ENCODE assay signal across 7 mouse cellular contexts in genomic region chr5:36868266-36869090, GRCm38 (mm10). TPM values are rescaled to one million over a fixed set of nuclear protein-coding genes. Genes with fewer than 3 reads are reported as not detected.
DNase-seq lines count a peak whose midpoint lies in the region; ATAC-seq and TF ChIP-seq lines count a peak whose summit lies in the region.

Gene Ppp2r2c, plus strand, starts transcription at chr5:36868513.

- no peak within 1 kb of the TSS for H3K9ac ChIP-seq in lung, embryonic 15.5 days
- peak within 1 kb of the TSS; percentile 32; the same call in 1 of the 2 replicates for H3K9ac ChIP-seq in embryonic facial prominence, embryonic 11.5 days (replicated peaks; ENCODE audit: low read length)
- peak within 1 kb of the TSS; percentile 70 for H3K9ac ChIP-seq in midbrain, embryonic 15.5 days

- peak within 1 kb of the TSS; percentile 34 for H3K4me3 ChIP-seq in lung, embryonic 15.5 days
- H3K4me3 ChIP-seq in lung, adult 2 months (replicated peaks; ENCODE audit: extremely low read depth, low read depth, low read length), result no peak within 1 kb of the TSS
- peak within 1 kb of the TSS; percentile 38 for H3K4me3 ChIP-seq in embryonic facial prominence, embryonic 11.5 days (ENCODE audit: low read depth, low read length)
- H3K4me3 ChIP-seq in layer of hippocampus, adult 2 months, result peak within 1 kb of the TSS; percentile 83
- peak within 1 kb of the TSS; percentile 53 for H3K4me3 ChIP-seq in midbrain, embryonic 15.5 days

- peak within 1 kb of the TSS; percentile 65 for H3K4me2 ChIP-seq in lung, embryonic 15.5 days
- H3K4me2 ChIP-seq in embryonic facial prominence, embryonic 11.5 days (ENCODE audit: low read depth, low read length), result peak within 1 kb of the TSS; percentile 92
- H3K4me2 ChIP-seq in midbrain, embryonic 15.5 days, result peak within 1 kb of the TSS; percentile 81

- H3K36me3 ChIP-seq in lung, embryonic 15.5 days, result no peaks in the 10 kb centered on the region
- no peaks in the 10 kb centered on the region for H3K36me3 ChIP-seq in embryonic facial prominence, embryonic 11.5 days (replicated peaks; ENCODE audit: control insufficient read depth, insufficient read depth, low read depth, low read length)
- no peaks in the 10 kb centered on the region for H3K36me3 ChIP-seq in midbrain, embryonic 15.5 days (replicated peaks)

- WGBS in lung, embryonic 15.5 days, result under 1% methylated on average over 100 of the region's 108 CpGs
- 2% methylated on average over 89 of the region's 108 CpGs for WGBS in lung, adult 2 months
- 1% methylated on average over 62 of the region's 108 CpGs for WGBS in embryonic facial prominence, embryonic 11.5 days
- under 1% methylated on average over 73 of the region's 108 CpGs for WGBS in midbrain, embryonic 15.5 days

- H3K27me3 ChIP-seq in lung, embryonic 15.5 days, result peaks cover 91% of the 10 kb centered on the region
- peaks cover 59% of the 10 kb centered on the region for H3K27me3 ChIP-seq in embryonic facial prominence, embryonic 11.5 days (ENCODE audit: control insufficient read depth, insufficient read depth, low read length)
- H3K27me3 ChIP-seq in midbrain, embryonic 15.5 days (replicated peaks), result peaks cover 62% of the 10 kb centered on the region

- no peak for ATAC-seq in lung, embryonic 15.5 days (ENCODE audit: borderline replicate concordance, extremely low read depth, low FRiP score, low TSS enrichment)
- no peak for ATAC-seq in embryonic facial prominence, embryonic 11.5 days (replicated peaks; ENCODE audit: insufficient number of reproducible peaks, low FRiP score, low TSS enrichment, low read depth)
- peak; percentile 76 for ATAC-seq in midbrain, embryonic 15.5 days (replicated peaks)
- ATAC-seq in megakaryocyte progenitor cell, adult 5-6 weeks (replicated peaks; ENCODE audit: poor library complexity), result no peak

- TF ChIP-seq CTCF in lung, adult 2 months (IDR thresholded peaks at IDR 0.05; ENCODE audit: insufficient read depth, low read length), result no peak
- no peak for TF ChIP-seq CTCF in layer of hippocampus, adult 2 months (conservative IDR thresholded peaks at IDR 0.05)

- H3K9me3 ChIP-seq in lung, embryonic 15.5 days, result no peaks in the 10 kb centered on the region
- no peaks in the 10 kb centered on the region for H3K9me3 ChIP-seq in embryonic facial prominence, embryonic 11.5 days (replicated peaks; ENCODE audit: control insufficient read depth, low read length)
- H3K9me3 ChIP-seq in midbrain, embryonic 15.5 days, result no peaks in the 10 kb centered on the region

- TF ChIP-seq POLR2A in lung, adult 2 months (IDR thresholded peaks at IDR 0.05; ENCODE audit: borderline replicate concordance, extremely low read depth, low read depth, low read length), result no peak

- DNase-seq in lung, adult 2 months, result no peak
- peak; percentile 20 for DNase-seq in embryonic facial prominence, embryonic 11.5 days (ENCODE audit: low spot score)
- peak in 1 of 2 experiments; percentile 67 for DNase-seq in layer of hippocampus, adult 2 months (ENCODE audit: low spot score in 2 of 2)
- DNase-seq in urinary bladder, postnatal 4 days (ENCODE audit: low spot score in 2 of 2), result no peak

- no peak within 1 kb of the TSS for H3K27ac ChIP-seq in lung, embryonic 15.5 days
- H3K27ac ChIP-seq in embryonic facial prominence, embryonic 11.5 days (replicated peaks; ENCODE audit: low read depth, low read length), result no peak within 1 kb of the TSS
- peak within 1 kb of the TSS; percentile 99 for H3K27ac ChIP-seq in layer of hippocampus, adult 2 months
- peak within 1 kb of the TSS; percentile 82 for H3K27ac ChIP-seq in midbrain, embryonic 15.5 days

- 0 out of 2 replicates have a peak, but pooled peaks cover 3% of the 10 kb centered on the region for H3K4me1 ChIP-seq in lung, embryonic 15.5 days
- no peaks in the 10 kb centered on the region for H3K4me1 ChIP-seq in lung, adult 2 months (ENCODE audit: control insufficient read depth, insufficient read depth, low read length)
- H3K4me1 ChIP-seq in embryonic facial prominence, embryonic 11.5 days (ENCODE audit: control insufficient read depth, insufficient read depth, low read length), result no peaks in the 10 kb centered on the region
- H3K4me1 ChIP-seq in midbrain, embryonic 15.5 days, result peaks cover 22% of the 10 kb centered on the region

RNA-seq across cellular contexts. Expression of gene Ppp2r2c, which starts in this region (rescaled TPM):
- 0.10 and 0.26 TPM in 2 replicates for polyA plus RNA-seq in lung, embryonic 15.5 days (2015; fragmentation: Nextera tagmentation; extraction: Ambion mirVana)
- polyA plus RNA-seq in lung, adult 2 months (2012; rRNA removed), result 2.9 and 5.2 TPM in 2 replicates
- polyA plus RNA-seq in embryonic facial prominence, embryonic 11.5 days (2014; fragmentation: Nextera tagmentation; extraction: Ambion mirVana), result 1.2 and 1.4 TPM in 2 replicates
- 100 to 1,000 TPM; 375 to 387 TPM for total RNA-seq in layer of hippocampus, adult 2 months (2021)
- polyA plus RNA-seq in midbrain, embryonic 15.5 days (2015; fragmentation: Nextera tagmentation; extraction: Ambion mirVana), result 54.7 and 55.3 TPM in 2 replicates
- total RNA-seq in megakaryocyte progenitor cell, adult 5-6 weeks (2015), result not detected in 2 replicates
- not detected in 2 replicates for total RNA-seq in megakaryocyte progenitor cell, adult 5-6 weeks (2017)

Comparison
In these comparisons a context has a peak if more than half of its experiments do, and no peak if none do; other contexts are left out.
1. RNA of gene Ppp2r2c (total RNA-seq): 375 to 387 TPM in layer of hippocampus, adult 2 months; not detected in megakaryocyte progenitor cell, adult 5-6 weeks; every median in the first group is over 100 times any median in the second.
2. H3K27ac ChIP-seq: peak in layer of hippocampus, adult 2 months (single experiment) and midbrain, embryonic 15.5 days (single experiment); none in lung, embryonic 15.5 days (single experiment) and embryonic facial prominence, embryonic 11.5 days (single experiment).
3. Peak in every context shown above with its lines, with median percentiles within 50 percentile points of each other: H3K4me2 ChIP-seq.